Mouse (Mus musculus): ENCODE data around the gene Gm9049. TPM values are rescaled to one million over a fixed set of nuclear protein-coding genes. Genes with fewer than 3 reads are reported as not detected.
"Not testable (repeated sequence)": the region's sequence is repeated elsewhere in the genome, so short reads cannot be mapped to it uniquely, and the experiment has no call there.

Gm9049 gene
- not detected in 2 replicates for polyA plus RNA-seq (2014; fragmentation: Nextera tagmentation; extraction: Ambion mirVana)

DNA sequence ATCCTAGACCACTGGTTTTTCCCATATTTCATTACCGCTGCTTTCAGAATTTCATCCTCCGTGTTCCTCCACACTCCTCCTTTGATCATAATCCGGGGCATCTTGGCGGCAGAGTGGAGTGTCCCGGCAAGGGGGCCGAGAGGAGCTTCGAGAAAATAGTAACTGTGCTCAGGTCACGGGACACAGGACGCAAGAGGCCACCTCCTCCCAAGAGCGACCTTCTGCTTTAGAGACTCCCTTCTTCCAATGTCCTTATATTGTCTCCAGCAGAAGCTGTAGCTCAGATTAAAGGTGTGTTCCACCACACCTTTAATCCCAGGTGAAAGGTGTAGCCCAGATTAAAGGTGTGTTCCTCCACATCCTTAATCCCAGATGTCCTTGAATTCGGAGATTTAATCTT is at the start of gene Gm9049:
Gm9049 (minus strand) TSS at position 101 of the 400 bp plus-strand sequence.
- no CpG with 5 or more reads among the region's 11 CpGs for WGBS
- not testable (repeated sequence) for H3K27ac ChIP-seq (ENCODE audit: low read depth, low read length); ATAC-seq (ENCODE audit: insufficient read depth, low FRiP score, low TSS enrichment); H3K4me1 ChIP-seq (ENCODE audit: control insufficient read depth, insufficient read depth, low read length); H3K9ac ChIP-seq (ENCODE audit: low read length); H3K27me3 ChIP-seq (ENCODE audit: control insufficient read depth, insufficient read depth, low read length); H3K4me3 ChIP-seq (ENCODE audit: low read depth, low read length); H3K9me3 ChIP-seq (ENCODE audit: control insufficient read depth, low read length); DNase-seq (ENCODE audit: low spot score); H3K4me2 ChIP-seq (ENCODE audit: low read depth); H3K36me3 ChIP-seq (ENCODE audit: control insufficient read depth, insufficient read depth, low read length)

DNA sequence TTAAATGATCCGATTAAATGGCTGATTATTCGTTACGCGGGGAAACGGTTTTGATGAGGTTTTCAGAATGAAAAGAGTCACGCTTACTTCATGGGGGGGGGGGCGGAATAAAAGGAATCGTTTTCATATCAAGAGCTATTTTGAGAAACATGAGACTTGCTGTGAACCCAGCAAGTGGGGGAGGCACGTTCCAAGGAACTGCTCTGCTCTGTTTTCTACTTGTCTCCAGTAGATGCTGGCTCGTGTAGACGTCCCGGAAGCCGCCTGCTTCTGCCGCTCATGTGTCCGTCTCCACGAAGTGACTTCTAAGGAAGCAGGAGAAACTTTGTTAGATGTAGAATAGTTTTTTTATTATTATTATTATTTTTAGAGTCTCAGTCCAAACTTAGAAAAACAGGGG is 46.0 kb upstream of the Gm9049 start:
- DNase-seq (ENCODE audit: low spot score), result no peak
- no peaks in the 10 kb centered on the region for H3K4me1 ChIP-seq (ENCODE audit: control insufficient read depth, insufficient read depth, low read length)
- no peaks in the 10 kb centered on the region for H3K9me3 ChIP-seq (ENCODE audit: control insufficient read depth, low read length)
- H3K27ac ChIP-seq (ENCODE audit: low read depth, low read length), result no peak overlapping the region
- H3K27me3 ChIP-seq (ENCODE audit: control insufficient read depth, insufficient read depth, low read length), result no peaks in the 10 kb centered on the region
- no peaks in the 10 kb centered on the region for H3K36me3 ChIP-seq (ENCODE audit: control insufficient read depth, insufficient read depth, low read length)
- no peak overlapping the region for H3K9ac ChIP-seq (ENCODE audit: low read length)
- no peak overlapping the region for H3K4me3 ChIP-seq (ENCODE audit: low read depth, low read length)
- ATAC-seq (ENCODE audit: insufficient read depth, low FRiP score, low TSS enrichment), result no peak
- H3K4me2 ChIP-seq (ENCODE audit: low read depth), result no peak overlapping the region
- 91% methylated on average over 16 of the region's 16 CpGs for WGBS

DNA sequence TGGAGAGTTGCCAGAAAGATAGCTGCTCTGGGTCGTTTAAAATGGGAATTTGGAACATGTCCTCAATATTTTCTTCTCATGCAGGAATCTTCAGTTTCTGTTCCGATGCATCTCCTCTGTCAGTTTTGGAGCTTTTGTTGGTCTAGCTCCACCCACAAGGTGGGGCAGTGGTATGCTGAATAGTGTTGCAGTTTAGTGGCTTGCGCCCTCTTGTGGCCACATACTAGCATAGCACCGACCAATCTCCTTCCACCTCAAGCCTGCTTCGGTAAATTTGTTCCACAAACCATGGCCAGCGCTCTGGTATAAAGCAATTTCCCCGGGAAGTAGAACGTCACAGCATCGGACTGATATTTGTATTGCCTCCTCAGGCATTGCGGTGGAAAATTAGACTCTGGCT is 16.5 kb upstream of the Gm9049 start:
- DNase-seq (ENCODE audit: low spot score) (peak; percentile 89), ATAC-seq (ENCODE audit: insufficient read depth, low FRiP score, low TSS enrichment) (peak; percentile 92)
- Histone ChIP-seq H3K27ac (ENCODE audit: low read depth, low read length) (no peak overlapping the region), H3K9me3 (ENCODE audit: control insufficient read depth, low read length) (no peaks in the 10 kb centered on the region), H3K36me3 (ENCODE audit: control insufficient read depth, insufficient read depth, low read length) (no peaks in the 10 kb centered on the region), H3K4me2 (ENCODE audit: low read depth) (peak overlapping the region; percentile 31; the same call in 1 of the 2 replicates), H3K4me3 (ENCODE audit: low read depth, low read length) (no peak overlapping the region), H3K9ac (ENCODE audit: low read length) (0 out of 2 replicates have a peak overlapping the region, but pooled peaks have one; percentile 14), H3K4me1 (ENCODE audit: control insufficient read depth, insufficient read depth, low read length) (no peaks in the 10 kb centered on the region), H3K27me3 (ENCODE audit: control insufficient read depth, insufficient read depth, low read length) (no peaks in the 10 kb centered on the region)
- 13% methylated on average over 10 of the region's 10 CpGs for WGBS

DNA sequence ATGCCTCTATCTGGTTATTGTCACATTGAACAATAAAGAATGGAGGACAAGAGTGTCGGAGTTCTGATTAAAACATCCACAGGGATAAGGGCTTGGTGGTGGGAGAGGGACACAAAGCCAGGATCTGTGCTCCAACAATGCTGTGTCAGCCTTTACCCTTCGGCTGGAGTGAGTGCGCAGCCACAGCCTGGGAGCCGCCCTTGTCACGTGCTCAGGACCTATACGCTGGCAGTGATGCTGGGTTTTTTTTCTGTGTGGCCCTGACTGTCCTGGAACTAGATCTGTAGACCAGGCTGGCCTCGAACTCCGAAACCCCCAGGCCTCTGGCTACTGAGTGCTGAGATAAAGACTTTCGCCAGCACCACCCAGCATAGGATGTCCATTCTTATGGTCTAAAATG is 15.6 kb upstream of the Gm9049 start:
- Histone ChIP-seq H3K27ac (ENCODE audit: low read depth, low read length) (no peak overlapping the region), H3K9ac (ENCODE audit: low read length) (no peak overlapping the region), H3K4me2 (ENCODE audit: low read depth) (no peak overlapping the region), H3K4me3 (ENCODE audit: low read depth, low read length) (no peak overlapping the region), H3K4me1 (ENCODE audit: control insufficient read depth, insufficient read depth, low read length) (no peaks in the 10 kb centered on the region), H3K9me3 (ENCODE audit: control insufficient read depth, low read length) (no peaks in the 10 kb centered on the region), H3K27me3 (ENCODE audit: control insufficient read depth, insufficient read depth, low read length) (no peaks in the 10 kb centered on the region), H3K36me3 (ENCODE audit: control insufficient read depth, insufficient read depth, low read length) (no peaks in the 10 kb centered on the region)
- no peak for ATAC-seq (ENCODE audit: insufficient read depth, low FRiP score, low TSS enrichment)
- DNase-seq (ENCODE audit: low spot score), result no peak
- WGBS, result 88% methylated on average over 9 of the region's 9 CpGs

DNA sequence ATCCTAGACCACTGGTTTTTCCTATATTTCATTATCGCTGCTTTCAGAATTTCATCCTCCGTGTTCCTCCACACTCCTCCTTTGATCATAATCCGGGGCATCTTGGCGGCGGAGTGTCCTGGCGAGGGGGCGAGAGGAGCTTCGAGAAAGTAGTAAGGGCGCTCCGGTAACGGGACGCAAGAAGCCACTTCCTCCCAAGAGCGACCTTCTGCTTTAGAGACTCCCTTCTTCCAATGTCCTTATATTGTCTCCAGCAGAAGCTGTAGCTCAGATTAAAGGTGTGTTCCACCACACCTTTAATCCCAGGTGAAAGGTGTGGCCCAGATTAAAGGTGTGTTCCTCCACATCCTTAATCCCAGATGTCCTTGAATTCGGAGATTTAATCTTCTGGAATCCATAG is 5.3 kb downstream of the Gm9049 start, which contains the start of gene Gm9048:
Gm9048 (minus strand) TSS at position 101 of the 400 bp plus-strand sequence.
- H3K27me3 ChIP-seq (ENCODE audit: control insufficient read depth, insufficient read depth, low read length); DNase-seq (ENCODE audit: low spot score); H3K4me2 ChIP-seq (ENCODE audit: low read depth); H3K4me3 ChIP-seq (ENCODE audit: low read depth, low read length); ATAC-seq (ENCODE audit: insufficient read depth, low FRiP score, low TSS enrichment); H3K36me3 ChIP-seq (ENCODE audit: control insufficient read depth, insufficient read depth, low read length); H3K9ac ChIP-seq (ENCODE audit: low read length); H3K27ac ChIP-seq (ENCODE audit: low read depth, low read length); H3K9me3 ChIP-seq (ENCODE audit: control insufficient read depth, low read length); H3K4me1 ChIP-seq (ENCODE audit: control insufficient read depth, insufficient read depth, low read length): not testable (repeated sequence)
- 100% methylated on average over 1 of the region's 14 CpGs for WGBS

DNA sequence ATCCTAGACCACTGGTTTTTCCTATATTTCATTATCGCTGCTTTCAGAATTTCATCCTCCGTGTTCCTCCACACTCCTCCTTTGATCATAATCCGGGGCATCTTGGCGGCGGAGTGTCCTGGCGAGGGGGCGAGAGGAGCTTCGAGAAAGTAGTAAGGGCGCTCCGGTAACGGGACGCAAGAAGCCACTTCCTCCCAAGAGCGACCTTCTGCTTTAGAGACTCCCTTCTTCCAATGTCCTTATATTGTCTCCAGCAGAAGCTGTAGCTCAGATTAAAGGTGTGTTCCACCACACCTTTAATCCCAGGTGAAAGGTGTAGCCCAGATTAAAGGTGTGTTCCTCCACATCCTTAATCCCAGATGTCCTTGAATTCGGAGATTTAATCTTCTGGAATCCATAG is 10.8 kb downstream of the Gm9049 start, which contains the start of gene Gm9046:
Gm9046 (minus strand) TSS at position 101 of the 400 bp plus-strand sequence.
- H3K4me1 ChIP-seq (ENCODE audit: control insufficient read depth, insufficient read depth, low read length); H3K9me3 ChIP-seq (ENCODE audit: control insufficient read depth, low read length); DNase-seq (ENCODE audit: low spot score); ATAC-seq (ENCODE audit: insufficient read depth, low FRiP score, low TSS enrichment); H3K27ac ChIP-seq (ENCODE audit: low read depth, low read length); H3K27me3 ChIP-seq (ENCODE audit: control insufficient read depth, insufficient read depth, low read length); H3K4me3 ChIP-seq (ENCODE audit: low read depth, low read length); H3K9ac ChIP-seq (ENCODE audit: low read length); H3K4me2 ChIP-seq (ENCODE audit: low read depth); H3K36me3 ChIP-seq (ENCODE audit: control insufficient read depth, insufficient read depth, low read length): not testable (repeated sequence)
- WGBS, result no CpG with 5 or more reads among the region's 14 CpGs

DNA sequence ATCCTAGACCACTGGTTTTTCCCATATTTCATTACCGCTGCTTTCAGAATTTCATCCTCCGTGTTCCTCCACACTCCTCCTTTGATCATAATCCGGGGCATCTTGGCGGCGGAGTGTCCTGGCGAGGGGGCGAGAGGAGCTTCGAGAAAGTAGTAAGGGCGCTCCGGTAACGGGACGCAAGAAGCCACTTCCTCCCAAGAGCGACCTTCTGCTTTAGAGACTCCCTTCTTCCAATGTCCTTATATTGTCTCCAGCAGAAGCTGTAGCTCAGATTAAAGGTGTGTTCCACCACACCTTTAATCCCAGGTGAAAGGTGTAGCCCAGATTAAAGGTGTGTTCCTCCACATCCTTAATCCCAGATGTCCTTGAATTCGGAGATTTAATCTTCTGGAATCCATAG is 16.2 kb downstream of the Gm9049 start, which contains the start of gene Gm9045:
Gm9045 (minus strand) TSS at position 101 of the 400 bp plus-strand sequence.
- not testable (repeated sequence) for H3K9me3 ChIP-seq (ENCODE audit: control insufficient read depth, low read length); H3K27me3 ChIP-seq (ENCODE audit: control insufficient read depth, insufficient read depth, low read length); ATAC-seq (ENCODE audit: insufficient read depth, low FRiP score, low TSS enrichment); H3K4me2 ChIP-seq (ENCODE audit: low read depth); H3K9ac ChIP-seq (ENCODE audit: low read length); H3K36me3 ChIP-seq (ENCODE audit: control insufficient read depth, insufficient read depth, low read length); H3K4me1 ChIP-seq (ENCODE audit: control insufficient read depth, insufficient read depth, low read length); DNase-seq (ENCODE audit: low spot score); H3K4me3 ChIP-seq (ENCODE audit: low read depth, low read length); H3K27ac ChIP-seq (ENCODE audit: low read depth, low read length)
- no CpG with 5 or more reads among the region's 14 CpGs for WGBS

DNA sequence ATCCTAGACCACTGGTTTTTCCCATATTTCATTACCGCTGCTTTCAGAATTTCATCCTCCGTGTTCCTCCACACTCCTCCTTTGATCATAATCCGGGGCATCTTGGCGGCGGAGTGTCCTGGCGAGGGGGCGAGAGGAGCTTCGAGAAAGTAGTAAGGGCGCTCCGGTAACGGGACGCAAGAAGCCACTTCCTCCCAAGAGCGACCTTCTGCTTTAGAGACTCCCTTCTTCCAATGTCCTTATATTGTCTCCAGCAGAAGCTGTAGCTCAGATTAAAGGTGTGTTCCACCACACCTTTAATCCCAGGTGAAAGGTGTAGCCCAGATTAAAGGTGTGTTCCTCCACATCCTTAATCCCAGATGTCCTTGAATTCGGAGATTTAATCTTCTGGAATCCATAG is 21.6 kb downstream of the Gm9049 start, which contains the start of gene Gm9044:
Gm9044 (minus strand) TSS at position 101 of the 400 bp plus-strand sequence.
- not testable (repeated sequence) for H3K27ac ChIP-seq (ENCODE audit: low read depth, low read length); H3K36me3 ChIP-seq (ENCODE audit: control insufficient read depth, insufficient read depth, low read length); DNase-seq (ENCODE audit: low spot score); ATAC-seq (ENCODE audit: insufficient read depth, low FRiP score, low TSS enrichment); H3K27me3 ChIP-seq (ENCODE audit: control insufficient read depth, insufficient read depth, low read length); H3K4me3 ChIP-seq (ENCODE audit: low read depth, low read length); H3K4me1 ChIP-seq (ENCODE audit: control insufficient read depth, insufficient read depth, low read length); H3K9ac ChIP-seq (ENCODE audit: low read length); H3K9me3 ChIP-seq (ENCODE audit: control insufficient read depth, low read length); H3K4me2 ChIP-seq (ENCODE audit: low read depth)
- no CpG with 5 or more reads among the region's 14 CpGs for WGBS

DNA sequence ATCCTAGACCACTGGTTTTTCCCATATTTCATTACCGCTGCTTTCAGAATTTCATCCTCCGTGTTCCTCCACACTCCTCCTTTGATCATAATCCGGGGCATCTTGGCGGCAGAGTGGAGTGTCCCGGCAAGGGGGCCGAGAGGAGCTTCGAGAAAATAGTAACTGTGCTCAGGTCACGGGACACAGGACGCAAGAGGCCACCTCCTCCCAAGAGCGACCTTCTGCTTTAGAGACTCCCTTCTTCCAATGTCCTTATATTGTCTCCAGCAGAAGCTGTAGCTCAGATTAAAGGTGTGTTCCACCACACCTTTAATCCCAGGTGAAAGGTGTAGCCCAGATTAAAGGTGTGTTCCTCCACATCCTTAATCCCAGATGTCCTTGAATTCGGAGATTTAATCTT is 27.0 kb downstream of the Gm9049 start, which contains the start of gene Gm9040:
Gm9040 (minus strand) TSS at position 101 of the 400 bp plus-strand sequence.
- H3K4me1 ChIP-seq (ENCODE audit: control insufficient read depth, insufficient read depth, low read length); H3K4me3 ChIP-seq (ENCODE audit: low read depth, low read length); H3K9ac ChIP-seq (ENCODE audit: low read length); H3K36me3 ChIP-seq (ENCODE audit: control insufficient read depth, insufficient read depth, low read length); H3K9me3 ChIP-seq (ENCODE audit: control insufficient read depth, low read length); H3K27me3 ChIP-seq (ENCODE audit: control insufficient read depth, insufficient read depth, low read length); ATAC-seq (ENCODE audit: insufficient read depth, low FRiP score, low TSS enrichment); H3K27ac ChIP-seq (ENCODE audit: low read depth, low read length); H3K4me2 ChIP-seq (ENCODE audit: low read depth); DNase-seq (ENCODE audit: low spot score): not testable (repeated sequence)
- no CpG with 5 or more reads among the region's 11 CpGs for WGBS
